Comparison of ENCODE assay signal across 16 mouse cellular contexts in the genomic region with DNA sequence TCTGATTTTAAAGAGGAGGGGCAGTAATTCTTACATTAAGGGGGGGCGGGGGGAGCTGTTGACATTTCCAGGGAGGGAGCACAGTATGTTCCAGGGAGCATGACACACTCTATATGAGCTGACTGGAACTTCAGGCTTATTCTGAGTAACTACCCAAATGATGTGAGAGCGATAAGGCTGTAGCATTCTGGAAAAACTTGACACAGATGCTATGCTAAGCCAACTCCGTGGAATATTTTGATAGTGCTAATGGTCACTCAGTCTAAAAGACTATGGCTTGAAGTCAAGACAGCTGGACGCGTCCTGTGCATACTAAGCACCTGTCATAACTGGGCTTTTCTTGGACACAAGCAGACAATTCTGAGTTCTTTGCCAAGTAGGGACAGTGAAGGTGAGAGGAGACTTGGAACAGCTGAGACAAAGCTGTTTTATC. TPM values are rescaled to one million over a fixed set of nuclear protein-coding genes. Genes with fewer than 3 reads are reported as not detected.
DNase-seq lines count a peak whose midpoint lies in the region; ATAC-seq and TF ChIP-seq lines count a peak whose summit lies in the region.
"Had no signal": no experiment of that assay in that cellular context is flagged by ENCODE, and none has a peak within 500 bp of the region (broad histone marks: within the 10 kb centered on the region; RNA-seq: fewer than 3 reads in every experiment).

No protein-coding gene starts in this region.

- no peak for ATAC-seq in heart, embryonic 13.5 days (ENCODE audit: extremely low read depth, insufficient number of reproducible peaks, low FRiP score, low TSS enrichment)
- no peak for ATAC-seq in heart, embryonic 12.5 days (ENCODE audit: insufficient number of reproducible peaks, low FRiP score)
- ATAC-seq in limb, embryonic 14.5 days (ENCODE audit: low FRiP score, low read depth): no peak
- no peak for ATAC-seq in midbrain, embryonic 14.5 days (ENCODE audit: low FRiP score, low TSS enrichment)

- peak; percentile 36 for DNase-seq in limb, embryonic 14.5 days (ENCODE audit: low spot score)
- no peak for DNase-seq in limb, embryonic 10.5 days (ENCODE audit: low spot score)
- DNase-seq in lung, postnatal 4 days: peak; percentile 29 to 50
- DNase-seq in frontal cortex, adult 2 months (ENCODE audit: extremely low spot score in 1 of 2, low spot score in 1 of 2): no peak
- DNase-seq in midbrain, embryonic 14.5 days: no peak
- DNase-seq: adrenal gland, adult 2 months; cerebellum, adult 18-20 months; gastrocnemius, postnatal 25 days; right cerebral cortex, postnatal 25 days; thymus, postnatal 25 days had no signal

- no peaks in the 10 kb centered on the region for H3K27me3 ChIP-seq in heart, embryonic 13.5 days (replicated peaks)
- no peaks in the 10 kb centered on the region for H3K27me3 ChIP-seq in heart, embryonic 12.5 days (replicated peaks)
- H3K27me3 ChIP-seq in limb, embryonic 14.5 days (ENCODE audit: control insufficient read depth, insufficient read depth, low read length): no peaks in the 10 kb centered on the region
- no peaks in the 10 kb centered on the region for H3K27me3 ChIP-seq in limb, embryonic 10.5 days (ENCODE audit: low read depth, poor library complexity, severe bottlenecking)
- H3K27me3 ChIP-seq in midbrain, embryonic 14.5 days (ENCODE audit: control insufficient read depth, insufficient read depth, low read length): no peaks in the 10 kb centered on the region
- H3K27me3 ChIP-seq: limb, embryonic 15.5 days had no signal

- no peak overlapping the region for H3K4me3 ChIP-seq in heart, embryonic 13.5 days
- no peak overlapping the region for H3K4me3 ChIP-seq in heart, embryonic 12.5 days
- no peak overlapping the region for H3K4me3 ChIP-seq in limb, embryonic 14.5 days (replicated peaks; ENCODE audit: low read length)
- no peak overlapping the region for H3K4me3 ChIP-seq in limb, embryonic 10.5 days
- no peak overlapping the region for H3K4me3 ChIP-seq in embryonic fibroblast, embryonic 13.5 days (ENCODE audit: insufficient read depth, low read length)
- no peak overlapping the region for H3K4me3 ChIP-seq in midbrain, embryonic 14.5 days (replicated peaks; ENCODE audit: low read depth, low read length)
- H3K4me3 ChIP-seq: erythroblast, embryonic 14.5 days; limb, embryonic 15.5 days had no signal

- no peak overlapping the region for H3K9ac ChIP-seq in heart, embryonic 13.5 days
- H3K9ac ChIP-seq in heart, embryonic 12.5 days: no peak overlapping the region
- H3K9ac ChIP-seq in limb, embryonic 14.5 days (ENCODE audit: low read depth, low read length, severe bottlenecking): no peak overlapping the region
- no peak overlapping the region for H3K9ac ChIP-seq in midbrain, embryonic 14.5 days (replicated peaks; ENCODE audit: low read length)
- H3K9ac ChIP-seq: hindbrain, embryonic 14.5 days; limb, embryonic 15.5 days had no signal

- no peaks in the 10 kb centered on the region for H3K36me3 ChIP-seq in heart, embryonic 13.5 days
- no peaks in the 10 kb centered on the region for H3K36me3 ChIP-seq in heart, embryonic 12.5 days
- no peaks in the 10 kb centered on the region for H3K36me3 ChIP-seq in limb, embryonic 14.5 days (ENCODE audit: control insufficient read depth, insufficient read depth, low read length)
- H3K36me3 ChIP-seq in limb, embryonic 10.5 days: no peaks in the 10 kb centered on the region
- H3K36me3 ChIP-seq in midbrain, embryonic 14.5 days (ENCODE audit: control insufficient read depth, insufficient read depth, low read length): no peaks in the 10 kb centered on the region
- H3K36me3 ChIP-seq: limb, embryonic 15.5 days had no signal

- no peaks in the 10 kb centered on the region for H3K9me3 ChIP-seq in heart, embryonic 13.5 days
- H3K9me3 ChIP-seq in heart, embryonic 12.5 days (replicated peaks): no peaks in the 10 kb centered on the region
- H3K9me3 ChIP-seq in limb, embryonic 14.5 days (ENCODE audit: control insufficient read depth, low read length): no peaks in the 10 kb centered on the region
- no peaks in the 10 kb centered on the region for H3K9me3 ChIP-seq in limb, embryonic 10.5 days (replicated peaks)
- no peaks in the 10 kb centered on the region for H3K9me3 ChIP-seq in midbrain, embryonic 14.5 days (ENCODE audit: control insufficient read depth, low read length)
- H3K9me3 ChIP-seq: limb, embryonic 15.5 days had no signal

- TF ChIP-seq POLR2A in limb, embryonic 14.5 days (IDR thresholded peaks at IDR 0.05; ENCODE audit: borderline replicate concordance, extremely low read depth, insufficient read depth, insufficient read length): no peak
- TF ChIP-seq POLR2A in embryonic fibroblast, embryonic 13.5 days (IDR thresholded peaks at IDR 0.05; ENCODE audit: low read depth, low read length): no peak

- peaks cover 52% of the 10 kb centered on the region for H3K4me1 ChIP-seq in heart, embryonic 13.5 days
- H3K4me1 ChIP-seq in heart, embryonic 12.5 days (replicated peaks): peaks cover 39% of the 10 kb centered on the region
- H3K4me1 ChIP-seq in limb, embryonic 14.5 days (ENCODE audit: control insufficient read depth, insufficient read depth, low read length): 0 out of 2 replicates have a peak, but pooled peaks cover 3% of the 10 kb centered on the region
- peaks cover 5% of the 10 kb centered on the region for H3K4me1 ChIP-seq in limb, embryonic 10.5 days
- peaks cover 24% of the 10 kb centered on the region for H3K4me1 ChIP-seq in embryonic fibroblast, embryonic 13.5 days (ENCODE audit: control insufficient read depth, insufficient read depth, low read length)
- H3K4me1 ChIP-seq in midbrain, embryonic 14.5 days (ENCODE audit: control insufficient read depth, insufficient read depth, low read length): no peaks in the 10 kb centered on the region

- TF ChIP-seq CTCF in embryonic fibroblast, embryonic 13.5 days (IDR thresholded peaks at IDR 0.05; ENCODE audit: borderline replicate concordance, insufficient read depth, low read length): no peak

- H3K27ac ChIP-seq in heart, embryonic 13.5 days (replicated peaks): 0 out of 2 replicates have a peak overlapping the region, but pooled peaks have one; percentile 0
- no peak overlapping the region for H3K27ac ChIP-seq in heart, embryonic 12.5 days (ENCODE audit: poor library complexity, severe bottlenecking)
- no peak overlapping the region for H3K27ac ChIP-seq in limb, embryonic 14.5 days (replicated peaks; ENCODE audit: low read depth, low read length)
- H3K27ac ChIP-seq in limb, embryonic 10.5 days: no peak overlapping the region
- peak overlapping the region; percentile 80 for H3K27ac ChIP-seq in embryonic fibroblast, embryonic 13.5 days (ENCODE audit: insufficient read depth, low read length)
- no peak overlapping the region for H3K27ac ChIP-seq in midbrain, embryonic 14.5 days (replicated peaks; ENCODE audit: low read depth, low read length)
- H3K27ac ChIP-seq: hindbrain, embryonic 14.5 days; limb, embryonic 15.5 days had no signal

- no peak overlapping the region for H3K4me2 ChIP-seq in heart, embryonic 13.5 days
- no peak overlapping the region for H3K4me2 ChIP-seq in heart, embryonic 12.5 days
- no peak overlapping the region for H3K4me2 ChIP-seq in limb, embryonic 14.5 days (replicated peaks; ENCODE audit: low read depth, low read length, severe bottlenecking)
- H3K4me2 ChIP-seq in midbrain, embryonic 14.5 days (ENCODE audit: low read length): no peak overlapping the region
- H3K4me2 ChIP-seq: hindbrain, embryonic 14.5 days; limb, embryonic 15.5 days had no signal

- 55% methylated on average over 5 of the region's 5 CpGs for WGBS in heart, embryonic 13.5 days
- 71% methylated on average over 5 of the region's 5 CpGs for WGBS in heart, embryonic 12.5 days
- 76% methylated on average over 5 of the region's 5 CpGs for WGBS in limb, embryonic 14.5 days
- 87% methylated on average over 5 of the region's 5 CpGs for WGBS in limb, embryonic 10.5 days
- 88% methylated on average over 5 of the region's 5 CpGs for WGBS in midbrain, embryonic 14.5 days

RNA-seq across cellular contexts. Expression of gene Copb1, which starts 51.5 kb away (rescaled TPM):
- 79.0 and 80.6 TPM in 2 replicates for polyA plus RNA-seq in heart, embryonic 13.5 days (2015; fragmentation: Nextera tagmentation; extraction: Ambion mirVana)
- polyA plus RNA-seq in heart, embryonic 12.5 days (2016; fragmentation: Nextera tagmentation; extraction: Ambion mirVana): 93.1 and 93.4 TPM in 2 replicates
- polyA plus RNA-seq in limb, embryonic 14.5 days (2012; rRNA removed): 90.3 and 112 TPM in 2 replicates
- 150 and 157 TPM in 2 replicates for polyA plus RNA-seq in limb, embryonic 14.5 days (2014; fragmentation: Nextera tagmentation; extraction: Ambion mirVana)
- polyA plus RNA-seq in limb, embryonic 10.5 days (2016; fragmentation: Nextera tagmentation; extraction: Ambion mirVana): 88.8 and 112 TPM in 2 replicates
- 179 and 202 TPM in 2 replicates for polyA plus RNA-seq in embryonic fibroblast, embryonic 13.5 days (2011; ENCODE audit: insufficient read length, low read depth, missing spikeins)
- polyA plus RNA-seq in frontal cortex, adult 2 months (2012; rRNA removed): 40.2 and 46.2 TPM in 2 replicates
- polyA plus RNA-seq in midbrain, embryonic 14.5 days (2014; fragmentation: Nextera tagmentation; extraction: Ambion mirVana): 72.8 and 104 TPM in 2 replicates

Comparison
In these comparisons a context has a peak if more than half of its experiments do, and no peak if none do; other contexts are left out.
1. H3K27ac ChIP-seq: peak in heart, embryonic 13.5 days (single experiment) and embryonic fibroblast, embryonic 13.5 days (single experiment); none in heart, embryonic 12.5 days (single experiment), limb, embryonic 14.5 days (single experiment), limb, embryonic 10.5 days (single experiment) and midbrain, embryonic 14.5 days (single experiment).
2. DNase-seq: peak in limb, embryonic 14.5 days (single experiment) and lung, postnatal 4 days (2 of 2); none in limb, embryonic 10.5 days (single experiment), frontal cortex, adult 2 months (0 of 2) and midbrain, embryonic 14.5 days (single experiment).